Mouse (Mus musculus): ENCODE data around the gene Ucn. TPM values are rescaled to one million over a fixed set of nuclear protein-coding genes. Genes with fewer than 3 reads are reported as not detected.
A peak's percentile ranks its signal among the peaks of the same experiment; 100 is the strongest.

Ucn gene
- polyA plus RNA-seq, 1 experiment from 2014 or later: not detected

- no peaks in the 10 kb centered on the region for H3K9me3 ChIP-seq
- H3K27ac ChIP-seq: no peak overlapping the region
- DNase-seq (ENCODE audit: extremely low spot score, low spot score): peak; percentile 46
- H3K4me3 ChIP-seq: peak overlapping the region; percentile 52
- peaks cover 44% of the 10 kb centered on the region for H3K4me1 ChIP-seq
- peaks cover 94% of the 10 kb centered on the region for H3K27me3 ChIP-seq (ENCODE audit: poor library complexity, severe bottlenecking)
- under 1% methylated on average over 59 of the region's 59 CpGs for WGBS
- H3K36me3 ChIP-seq (replicated peaks): no peaks in the 10 kb centered on the region
These were observed 43.6 kb downstream of the Ucn start for GRCm38 (mm10) chr5:31094799-31095691.

GRCm38 (mm10) chr5:31094100-31094798, 44.4 kb downstream of the Ucn start:
- Histone ChIP-seq H3K9me3 (no peaks in the 10 kb centered on the region), H3K36me3 (replicated peaks) (no peaks in the 10 kb centered on the region), H3K4me1 (peaks cover 44% of the 10 kb centered on the region), H3K4me3 (peak overlapping the region; percentile 52), H3K27ac (no peak overlapping the region), H3K27me3 (ENCODE audit: poor library complexity, severe bottlenecking) (peaks cover 100% of the 10 kb centered on the region)
- DNase-seq (ENCODE audit: extremely low spot score, low spot score): peak; percentile 49
- whole genome bisulfite sequencing: 2% methylated on average over 29 of the region's 29 CpGs

GRCm38 (mm10) chr5:31093151-31094041, 45.2 kb downstream of the Ucn start:
- Histone ChIP-seq H3K36me3 (replicated peaks) (no peaks in the 10 kb centered on the region), H3K9me3 (no peaks in the 10 kb centered on the region), H3K27ac (0 out of 2 replicates have a peak overlapping the region, but pooled peaks have one; percentile 11), H3K4me1 (peaks cover 44% of the 10 kb centered on the region), H3K4me3 (peak overlapping the region; percentile 52), H3K27me3 (ENCODE audit: poor library complexity, severe bottlenecking) (peaks cover 100% of the 10 kb centered on the region)
- under 1% methylated on average over 54 of the region's 54 CpGs for WGBS
- DNase-seq (ENCODE audit: extremely low spot score, low spot score): no peak

GRCm38 (mm10) chr5:31092231-31092975, 46.2 kb downstream of the Ucn start:
- H3K4me3 ChIP-seq: peak overlapping the region; percentile 52
- H3K27me3 ChIP-seq (ENCODE audit: poor library complexity, severe bottlenecking): peaks cover 100% of the 10 kb centered on the region
- H3K36me3 ChIP-seq (replicated peaks): no peaks in the 10 kb centered on the region
- 2% methylated on average over 45 of the region's 53 CpGs for WGBS
- H3K4me1 ChIP-seq: peaks cover 44% of the 10 kb centered on the region
- no peak for DNase-seq (ENCODE audit: extremely low spot score, low spot score)
- no peaks in the 10 kb centered on the region for H3K9me3 ChIP-seq
- H3K27ac ChIP-seq: 0 out of 2 replicates have a peak overlapping the region, but pooled peaks have one; percentile 11

Other genes with a start within 250 kb of the Ucn start
- gene Ost4, start 231.0 kb downstream of the Ucn start, polyA plus RNA-seq (2016; fragmentation: Nextera tagmentation; extraction: Ambion mirVana): 392 and 397 TPM in 2 replicates
- gene Emilin1, start 225.4 kb downstream of the Ucn start, polyA plus RNA-seq (2016; fragmentation: Nextera tagmentation; extraction: Ambion mirVana): 78.2 and 78.3 TPM in 2 replicates
- gene Khk, start 217.4 kb downstream of the Ucn start, polyA plus RNA-seq (2016; fragmentation: Nextera tagmentation; extraction: Ambion mirVana): 7.8 and 8.9 TPM in 2 replicates
- gene Cgref1, start 193.2 kb downstream of the Ucn start, polyA plus RNA-seq (2016; fragmentation: Nextera tagmentation; extraction: Ambion mirVana): 4.8 and 5.0 TPM in 2 replicates
- gene Preb, start 178.5 kb downstream of the Ucn start, polyA plus RNA-seq (2016; fragmentation: Nextera tagmentation; extraction: Ambion mirVana): 141 and 142 TPM in 2 replicates
- gene Tcf23, start 170.2 kb downstream of the Ucn start, polyA plus RNA-seq (2016; fragmentation: Nextera tagmentation; extraction: Ambion mirVana): not detected in 2 replicates
- gene Atraid, start 90.5 kb downstream of the Ucn start, polyA plus RNA-seq (2016; fragmentation: Nextera tagmentation; extraction: Ambion mirVana): 71.5 and 74.8 TPM in 2 replicates
- 10.7 and 12.7 TPM in 2 replicates for gene Slc5a6, start 89.9 kb downstream of the Ucn start, polyA plus RNA-seq (2016; fragmentation: Nextera tagmentation; extraction: Ambion mirVana)
- gene Cad, start 84.0 kb downstream of the Ucn start, polyA plus RNA-seq (2016; fragmentation: Nextera tagmentation; extraction: Ambion mirVana): 76.4 and 79.3 TPM in 2 replicates
- gene Dnajc5g, start 32.5 kb downstream of the Ucn start, polyA plus RNA-seq (2016; fragmentation: Nextera tagmentation; extraction: Ambion mirVana): not detected in 2 replicates
- 0.32 and 0.39 TPM in 2 replicates for gene Slc30a3, start 30.6 kb downstream of the Ucn start, polyA plus RNA-seq (2016; fragmentation: Nextera tagmentation; extraction: Ambion mirVana)
- 0.11 TPM in 1 of 2 replicates, not detected in the other for gene Trim54, start 22.1 kb downstream of the Ucn start, polyA plus RNA-seq (2016; fragmentation: Nextera tagmentation; extraction: Ambion mirVana)
- gene Mpv17, start 15.4 kb upstream of the Ucn start, polyA plus RNA-seq (2016; fragmentation: Nextera tagmentation; extraction: Ambion mirVana): 60.4 and 63.8 TPM in 2 replicates
- gene Gm29609, start 41.1 kb upstream of the Ucn start, polyA plus RNA-seq (2016; fragmentation: Nextera tagmentation; extraction: Ambion mirVana): 1.4 and 1.6 TPM in 2 replicates
- gene Gtf3c2, start 41.3 kb upstream of the Ucn start, polyA plus RNA-seq (2016; fragmentation: Nextera tagmentation; extraction: Ambion mirVana): 132 and 136 TPM in 2 replicates
- 132 and 133 TPM in 2 replicates for gene Snx17, start 54.4 kb upstream of the Ucn start, polyA plus RNA-seq (2016; fragmentation: Nextera tagmentation; extraction: Ambion mirVana)
- gene Eif2b4, start 54.6 kb upstream of the Ucn start, polyA plus RNA-seq (2016; fragmentation: Nextera tagmentation; extraction: Ambion mirVana): 85.4 and 91.7 TPM in 2 replicates
- 8.5 and 9.0 TPM in 2 replicates for gene Zfp513, start 63.5 kb upstream of the Ucn start, polyA plus RNA-seq (2016; fragmentation: Nextera tagmentation; extraction: Ambion mirVana)
- gene Ppm1g, start 81.9 kb upstream of the Ucn start, polyA plus RNA-seq (2016; fragmentation: Nextera tagmentation; extraction: Ambion mirVana): 218 TPM in 2 replicates
- gene Nrbp1, start 102.0 kb upstream of the Ucn start, polyA plus RNA-seq (2016; fragmentation: Nextera tagmentation; extraction: Ambion mirVana): 136 and 143 TPM in 2 replicates
- 0.29 and 0.31 TPM in 2 replicates for gene Gm9970, start 102.4 kb upstream of the Ucn start, polyA plus RNA-seq (2016; fragmentation: Nextera tagmentation; extraction: Ambion mirVana)
- gene Krtcap3, start 112.9 kb upstream of the Ucn start, polyA plus RNA-seq (2016; fragmentation: Nextera tagmentation; extraction: Ambion mirVana): 5.9 and 8.6 TPM in 2 replicates
- 37.1 and 37.2 TPM in 2 replicates for gene Ift172, start 152.3 kb upstream of the Ucn start, polyA plus RNA-seq (2016; fragmentation: Nextera tagmentation; extraction: Ambion mirVana)
- 46.6 and 48.7 TPM in 2 replicates for gene Fndc4, start 157.3 kb upstream of the Ucn start, polyA plus RNA-seq (2016; fragmentation: Nextera tagmentation; extraction: Ambion mirVana)
- 0.30 and 0.37 TPM in 2 replicates for gene Gckr, start 158.6 kb upstream of the Ucn start, polyA plus RNA-seq (2016; fragmentation: Nextera tagmentation; extraction: Ambion mirVana)

Measured in forebrain, embryonic 10.5 days (tissue).